Mouse (Mus musculus): ENCODE data around the gene Gm20431. TPM values are rescaled to one million over a fixed set of nuclear protein-coding genes. Genes with fewer than 3 reads are reported as not detected.

The Gm20431 gene
- polyA plus RNA-seq, 2 experiments from 2014 or later, result not detected

DNA sequence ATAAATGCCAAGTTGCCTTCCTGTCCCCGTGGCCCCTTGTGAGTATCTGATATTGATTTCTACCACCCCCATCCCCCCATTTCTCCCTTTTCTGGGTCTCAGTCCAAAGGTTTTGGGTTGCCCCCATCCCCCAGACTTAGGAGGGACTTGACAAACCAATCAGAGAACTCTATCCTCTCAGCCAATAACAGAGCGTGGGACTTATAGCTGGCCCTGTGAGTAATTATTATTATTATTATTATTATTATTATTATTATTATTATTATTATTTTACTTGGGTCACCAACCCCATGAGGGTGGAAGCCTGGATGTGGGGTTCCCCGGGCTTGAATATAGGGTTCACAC lies 96.0 kb downstream of the Gm20431 start:
- ATAC-seq, result no peak

DNA sequence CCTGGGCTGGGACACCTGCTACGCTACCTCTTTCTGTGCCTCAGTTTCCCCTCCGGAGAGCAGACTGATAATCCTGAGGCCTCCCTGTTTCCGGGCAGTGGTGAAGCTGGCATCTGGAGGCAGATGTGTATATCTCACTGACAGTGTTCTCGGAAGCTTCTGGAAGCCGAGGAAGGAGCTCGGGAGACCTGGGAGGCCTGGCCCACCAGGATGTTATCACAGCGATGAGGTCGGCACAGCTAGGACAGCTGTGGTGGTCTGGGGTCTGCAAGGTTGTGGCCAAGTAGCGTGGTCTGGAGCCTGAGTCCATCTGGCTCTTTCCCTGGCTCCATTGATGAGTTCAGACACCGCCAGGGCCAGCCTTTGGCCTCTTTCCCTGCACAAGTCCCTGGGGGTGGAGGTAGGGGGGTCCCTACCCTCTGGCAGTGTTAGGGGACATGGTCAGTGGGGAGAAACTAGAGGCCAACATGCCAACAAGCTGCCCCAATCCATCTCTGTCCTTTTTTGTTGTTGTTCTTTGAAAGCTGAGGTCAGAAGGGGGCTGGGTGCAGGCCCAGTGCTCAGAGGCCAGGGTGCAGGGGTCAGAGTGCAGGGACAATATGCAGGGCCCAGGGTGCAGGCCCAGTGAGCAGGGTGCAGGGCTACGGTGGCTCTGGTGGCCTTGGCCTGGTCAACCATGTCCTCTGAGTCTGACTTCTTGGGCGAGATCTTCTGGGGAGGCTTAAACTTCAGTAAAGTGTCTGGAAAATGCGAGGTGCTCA lies 96.6 kb downstream of the Gm20431 start:
- no peak for ATAC-seq

DNA sequence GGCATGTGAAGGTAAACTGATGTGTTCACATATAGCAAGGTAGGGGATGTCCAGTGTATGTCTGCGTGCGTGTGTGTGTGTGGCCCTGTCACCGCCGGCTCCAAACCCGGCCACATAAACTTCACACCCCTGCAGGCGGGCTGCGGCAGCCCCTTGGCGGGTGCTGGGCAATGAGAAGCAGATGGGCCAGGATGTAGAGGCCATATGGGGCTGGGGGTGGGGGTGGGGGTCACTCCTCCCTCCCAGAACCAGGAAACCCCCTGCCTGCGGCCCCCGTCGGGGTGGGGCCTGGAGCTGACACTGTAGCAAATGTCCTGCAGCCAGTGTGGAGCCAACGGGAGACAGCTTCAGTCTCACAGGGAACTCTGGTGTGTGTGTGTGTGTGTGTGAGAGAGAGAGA lies 97.6 kb downstream of the Gm20431 start:
- no peak for ATAC-seq

DNA sequence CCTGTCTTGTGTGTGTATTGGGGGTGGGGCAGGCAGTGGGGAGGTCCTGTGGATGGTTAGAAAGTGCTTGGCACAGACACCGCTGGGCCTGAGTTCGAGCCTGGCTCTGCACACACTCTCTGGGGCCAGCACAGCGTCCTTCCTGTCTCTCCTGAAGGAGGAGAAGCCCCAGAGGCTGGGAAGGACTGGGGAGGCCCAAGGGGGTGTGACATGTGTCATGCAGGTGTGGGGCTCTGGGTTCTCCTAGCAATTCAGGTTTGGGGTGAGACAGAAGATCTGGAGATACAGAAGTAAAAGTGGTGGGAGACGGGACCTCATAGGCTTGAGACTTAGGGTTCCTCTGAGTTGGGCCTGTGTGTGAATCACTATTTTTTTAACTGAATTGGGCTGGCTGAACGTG lies 98.3 kb downstream of the Gm20431 start:
- no peak for ATAC-seq

DNA sequence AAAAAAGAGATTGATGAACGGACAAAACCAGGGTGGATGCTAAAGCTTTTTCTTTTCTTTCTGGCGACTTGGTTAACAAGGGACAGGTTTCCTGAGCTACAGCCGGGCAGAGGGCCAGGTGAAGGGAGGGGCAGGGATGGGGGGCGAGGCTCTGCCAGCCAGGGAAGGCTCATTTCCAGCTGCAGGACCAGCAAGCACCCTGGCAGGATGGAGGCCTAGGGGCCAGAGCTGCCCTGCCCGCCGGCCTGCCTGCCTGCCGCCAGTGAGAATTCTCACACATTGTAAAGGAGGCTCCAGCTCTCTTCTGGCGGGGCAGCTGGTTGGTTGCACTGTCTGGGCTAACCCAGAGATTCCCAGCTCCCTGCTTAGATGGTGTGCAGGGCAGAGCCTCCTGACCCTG lies 99.2 kb downstream of the Gm20431 start:
- ATAC-seq, result no peak

- no peak for ATAC-seq
Measured at GRCm38 (mm10) chr2:167559413-167559812, 101.9 kb downstream of the Gm20431 start.

Other genes with a start within 250 kb of the Gm20431 start
- gene Slc9a8, start 239.8 kb downstream of the Gm20431 start, polyA plus RNA-seq (2017; shearing (Covaris generic)), result 10 to 100 TPM; 42.4 to 75.1 TPM
- 100 to 1,000 TPM; 187 to 302 TPM for gene Rnf114, start 168.9 kb downstream of the Gm20431 start, polyA plus RNA-seq (2017; shearing (Covaris generic))
- gene Spata2, start 168.6 kb downstream of the Gm20431 start, polyA plus RNA-seq (2017; shearing (Covaris generic)), result 10 to 100 TPM; 10.5 to 20.9 TPM
- gene Snai1, start 123.3 kb downstream of the Gm20431 start, polyA plus RNA-seq (2017; shearing (Covaris generic)), result under 1 TPM in 1 of 2 experiments, not detected in 1; 0.27 TPM
- 100 to 1,000 TPM; 373 to 544 TPM for gene Ube2v1, start 29.4 kb downstream of the Gm20431 start, polyA plus RNA-seq (2017; shearing (Covaris generic))
- gene Cebpb, start 27.4 kb upstream of the Gm20431 start, polyA plus RNA-seq (2017; shearing (Covaris generic)), result 1 to 10 TPM in 1 of 2 experiments, under 1 TPM in 1; 0.70 to 2.7 TPM
- 10 to 100 TPM; 12.2 to 16.0 TPM for gene Tmem189, start 28.3 kb upstream of the Gm20431 start, polyA plus RNA-seq (2017; shearing (Covaris generic))

All from CD4-positive, CD25-positive, alpha-beta regulatory T cell, adult 4 months (primary cell).